Mouse (Mus musculus) embryonic facial prominence, embryonic 13.5 days (tissue): Measurements from ENCODE around the gene Slc16a13. TPM values are rescaled to one million over a fixed set of nuclear protein-coding genes. Genes with fewer than 3 reads are reported as not detected.

Experiments used
- ATAC-seq: fragments of 200-750 bp; cut with Nextera tagmentation; 2 replicates; pipeline ENCODE4 v1.8.0; 2017; ENCODE audit warnings: low read depth; ENCODE audit not compliant: insufficient number of reproducible peaks, insufficient read depth, low FRiP score, low TSS enrichment
- H3K27ac ChIP-seq: fragments of 300-500 bp; sonication (generic); 2 replicates; pipeline ENCODE4 v1.5.1; 2015; ENCODE audit warnings: moderate library complexity, mild to moderate bottlenecking, inconsistent platforms
- H3K27me3 ChIP-seq: fragments of 300-500 bp; sonication (generic); 2 replicates; pipeline ENCODE4 v1.6.1; 2015; ENCODE audit warnings: mild to moderate bottlenecking, inconsistent platforms
- H3K36me3 ChIP-seq: fragments of 300-500 bp; sonication (generic); 2 replicates; pipeline ENCODE4 v1.6.1; 2015; ENCODE audit warnings: mild to moderate bottlenecking, inconsistent platforms
- H3K4me1 ChIP-seq: fragments of 300-500 bp; sonication (generic); 2 replicates; pipeline ENCODE4 v1.6.1; 2015; ENCODE audit warnings: inconsistent platforms
- H3K4me2 ChIP-seq: fragments of 300-500 bp; sonication (generic); 2 replicates; pipeline ENCODE4 v1.6.1; 2015; ENCODE audit warnings: moderate library complexity, mild to moderate bottlenecking, inconsistent platforms
- H3K4me3 ChIP-seq: fragments of 300-500 bp; sonication (generic); 2 replicates; pipeline ENCODE4 v1.5.1; 2015; ENCODE audit warnings: mild to moderate bottlenecking, inconsistent platforms
- H3K9ac ChIP-seq: fragments of 300-500 bp; sonication (generic); 2 replicates; pipeline ENCODE4 v1.6.1; 2015; ENCODE audit warnings: mild to moderate bottlenecking, inconsistent platforms
- H3K9me3 ChIP-seq: fragments of 300-500 bp; sonication (generic); 2 replicates; pipeline ENCODE4 v1.6.1; 2016; ENCODE audit warnings: inconsistent platforms
- WGBS: fragments of 180-500 bp; shearing (Covaris S2); methylation state at CpG from one replicate; pipeline ENCODE4 v1.1.7; 2015; ENCODE audit warnings: mixed read lengths; 5-methylcytosine and 5-hydroxymethylcytosine counted together
- polyA plus RNA-seq: library from polyadenylated mRNA; unstranded; fragments of >200 nt; fragmentation: Nextera tagmentation; extraction: Ambion mirVana; gene quantifications from 2 replicates; pipeline ENCODE4 v1.2.1, GENCODE M21; 2015

Gene Slc16a13
- polyA plus RNA-seq, 1 experiment from 2014 or later, result 13.0 TPM

DNA sequence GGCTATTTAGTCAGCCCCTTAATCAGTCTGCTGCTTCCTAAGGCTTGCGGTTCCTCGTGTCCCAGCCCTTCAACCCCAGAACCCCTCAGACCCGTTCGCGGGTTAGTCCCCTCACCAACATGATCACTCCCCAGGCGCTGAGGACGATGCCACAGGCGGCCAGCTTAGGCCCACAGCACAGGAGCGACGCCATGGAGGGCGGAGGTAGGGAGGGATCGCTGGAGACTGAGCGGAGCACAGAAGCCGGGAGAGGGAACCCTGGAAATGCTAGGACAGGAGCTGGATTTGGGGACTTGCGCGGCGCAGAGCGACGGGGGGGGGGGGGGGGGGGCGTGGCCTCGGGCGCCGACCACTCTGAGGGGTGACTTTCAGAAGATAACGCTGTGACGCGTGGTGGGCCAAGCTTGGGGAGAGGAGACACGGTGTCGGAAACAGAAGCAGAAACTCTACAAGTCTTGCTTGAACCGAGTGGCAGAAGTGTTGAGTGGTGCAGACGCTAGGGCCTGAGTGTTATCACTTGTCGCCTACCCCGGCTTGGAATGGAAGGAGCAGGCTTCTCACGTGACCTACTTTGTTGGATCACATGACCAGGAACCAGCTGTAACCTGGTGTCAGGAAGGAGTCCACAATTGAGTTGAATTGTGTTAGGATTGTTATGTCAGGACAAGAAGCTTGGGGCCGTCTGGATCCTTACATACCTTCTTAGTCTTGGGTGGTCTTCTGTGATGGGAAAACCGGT lies 18.8 kb upstream of the Slc16a13 start, which contains the start of the genes Gm21988 and Rnasek:
Gene Gm21988 (minus strand): TSS at position 290 of the 739 bp plus-strand sequence.
Gene Rnasek (minus strand): TSS at position 302 of the 739 bp plus-strand sequence.
- ATAC-seq, result no peak
- H3K36me3 ChIP-seq, result peaks cover 14% of the 10 kb centered on the region
- peak within 1 kb of the TSS; percentile 93 for H3K27ac ChIP-seq
- peaks cover 37% of the 10 kb centered on the region for H3K4me1 ChIP-seq
- 0 out of 2 replicates have a peak, but pooled peaks cover 2% of the 10 kb centered on the region for H3K27me3 ChIP-seq
- H3K4me3 ChIP-seq, result peak within 1 kb of the TSS; percentile 81
- H3K4me2 ChIP-seq, result peak within 1 kb of the TSS; percentile 83
- peak within 1 kb of the TSS; percentile 87 for H3K9ac ChIP-seq
- WGBS, result 1% methylated on average over 33 of the region's 35 CpGs
- H3K9me3 ChIP-seq, result no peaks in the 10 kb centered on the region

DNA sequence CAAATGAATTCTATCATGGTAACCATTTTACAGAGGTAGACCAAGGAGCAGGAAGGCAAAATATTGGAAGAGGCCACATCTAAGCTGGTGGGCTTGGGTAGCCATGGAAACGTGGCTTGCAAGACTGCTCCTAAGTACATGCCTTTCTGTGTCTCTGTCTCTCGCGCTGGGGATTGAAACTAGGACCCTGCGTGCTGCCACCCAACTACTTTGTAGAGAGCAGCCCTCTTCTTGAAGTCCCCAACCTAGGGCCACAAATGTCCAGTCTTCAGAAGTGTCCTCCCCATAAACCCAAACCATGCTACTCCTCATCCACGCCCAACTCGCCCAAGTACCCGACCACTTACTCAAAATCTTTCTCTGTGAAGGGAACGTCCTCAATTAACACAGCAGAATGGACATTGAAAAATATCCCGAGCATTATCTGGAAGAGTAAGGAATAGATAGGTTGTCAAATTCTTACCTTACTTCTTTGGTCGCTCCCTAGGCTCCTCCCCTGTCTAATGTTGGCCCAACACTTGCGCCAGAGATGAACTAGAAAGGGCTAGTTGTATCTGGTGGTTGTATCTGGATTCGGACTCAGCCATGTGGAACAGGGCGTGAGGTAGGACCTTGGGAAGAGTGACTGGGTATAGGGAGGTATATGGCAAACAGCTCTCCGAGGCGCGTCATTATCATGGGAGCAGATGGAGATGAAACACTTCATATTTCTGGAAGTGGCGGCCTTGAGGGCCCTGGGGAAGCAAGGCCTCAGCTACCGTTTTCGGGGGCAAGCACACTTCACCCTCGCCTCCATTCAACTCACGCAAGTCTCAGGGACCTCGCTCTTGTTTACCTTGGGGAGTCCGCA lies 18.0 kb upstream of the Slc16a13 start:
- peak overlapping the region; percentile 93 for H3K27ac ChIP-seq
- WGBS, result 13% methylated on average over 23 of the region's 23 CpGs
- H3K4me1 ChIP-seq, result peaks cover 45% of the 10 kb centered on the region
- ATAC-seq, result no peak
- peaks cover 15% of the 10 kb centered on the region for H3K36me3 ChIP-seq
- peak overlapping the region; percentile 87 for H3K9ac ChIP-seq
- H3K4me3 ChIP-seq, result peak overlapping the region; percentile 81
- no peaks in the 10 kb centered on the region for H3K27me3 ChIP-seq
- H3K4me2 ChIP-seq, result peak overlapping the region; percentile 83
- no peaks in the 10 kb centered on the region for H3K9me3 ChIP-seq

DNA sequence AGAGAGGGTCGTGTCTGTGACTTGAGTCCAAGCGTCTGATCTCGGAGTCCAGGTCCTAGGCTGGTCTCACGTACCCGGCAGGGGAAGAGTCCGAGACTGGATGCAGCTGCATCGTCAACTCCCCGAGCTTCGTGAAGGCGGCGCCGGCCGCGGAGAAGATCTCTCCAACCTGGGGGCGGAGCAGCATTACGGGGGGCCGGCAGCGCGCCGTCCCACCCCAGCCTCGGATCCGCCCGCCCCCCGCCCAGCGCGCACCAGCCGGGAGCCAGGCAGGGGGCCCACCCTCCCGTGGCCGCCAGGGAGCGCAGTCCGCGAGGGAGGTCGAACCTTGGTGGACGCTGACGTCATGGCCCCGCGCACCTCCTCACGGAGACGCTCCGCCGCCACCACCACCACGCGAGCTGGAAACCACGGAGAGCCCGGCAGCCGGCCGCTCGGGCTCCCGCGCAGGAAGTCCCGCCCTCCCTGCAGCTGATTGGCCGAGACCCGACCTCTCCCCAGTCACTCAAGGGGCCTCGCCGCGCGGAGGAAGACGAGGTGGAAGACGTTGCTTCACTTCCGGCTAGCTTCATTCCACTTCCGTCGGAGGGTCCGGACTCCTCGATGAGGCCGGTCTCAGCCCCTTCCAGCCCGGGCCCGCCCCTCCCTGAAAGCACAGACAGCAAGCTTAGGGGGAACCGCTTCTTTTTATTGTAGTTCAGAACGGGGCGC lies 16.7 kb upstream of the Slc16a13 start, which contains the start of gene 0610010K14Rik:
Gene 0610010K14Rik (minus strand): TSS at position 458 of the 711 bp plus-strand sequence.
- peak; percentile 89 for ATAC-seq
- peak within 1 kb of the TSS; percentile 87 for H3K9ac ChIP-seq
- H3K9me3 ChIP-seq, result no peaks in the 10 kb centered on the region
- under 1% methylated on average over 69 of the region's 70 CpGs for WGBS
- peak within 1 kb of the TSS; percentile 93 for H3K27ac ChIP-seq
- peaks cover 15% of the 10 kb centered on the region for H3K36me3 ChIP-seq
- no peaks in the 10 kb centered on the region for H3K27me3 ChIP-seq
- peak within 1 kb of the TSS; percentile 81 for H3K4me3 ChIP-seq
- peak within 1 kb of the TSS; percentile 83 for H3K4me2 ChIP-seq
- peaks cover 56% of the 10 kb centered on the region for H3K4me1 ChIP-seq

DNA sequence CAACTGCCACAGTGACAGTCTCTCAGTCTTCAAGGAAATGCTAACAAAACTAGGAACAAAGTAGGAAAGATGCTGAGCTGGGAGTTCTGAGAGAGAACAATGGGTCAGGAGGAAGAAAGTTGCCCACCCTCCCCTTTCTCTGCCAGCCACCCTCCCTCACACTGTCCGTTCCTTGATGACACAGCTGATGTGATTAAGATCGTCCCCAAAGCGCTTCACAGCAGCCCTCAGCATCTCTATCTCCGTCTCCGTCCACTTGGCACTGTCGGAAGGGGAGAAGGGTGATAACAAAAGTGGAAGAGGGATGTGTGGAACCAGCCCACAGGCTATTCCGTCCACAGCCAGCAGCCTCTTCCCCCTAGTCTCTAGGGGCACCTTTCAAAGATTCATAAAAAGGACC lies 15.9 kb upstream of the Slc16a13 start:
- Histone ChIP-seq H3K9ac (peak overlapping the region; percentile 87), H3K9me3 (no peaks in the 10 kb centered on the region), H3K4me2 (peak overlapping the region; percentile 83), H3K27ac (peak overlapping the region; percentile 93), H3K4me1 (peaks cover 56% of the 10 kb centered on the region), H3K4me3 (peak overlapping the region; percentile 81), H3K36me3 (peaks cover 15% of the 10 kb centered on the region), H3K27me3 (no peaks in the 10 kb centered on the region)
- 36% methylated on average over 7 of the region's 7 CpGs for WGBS
- no peak for ATAC-seq

DNA sequence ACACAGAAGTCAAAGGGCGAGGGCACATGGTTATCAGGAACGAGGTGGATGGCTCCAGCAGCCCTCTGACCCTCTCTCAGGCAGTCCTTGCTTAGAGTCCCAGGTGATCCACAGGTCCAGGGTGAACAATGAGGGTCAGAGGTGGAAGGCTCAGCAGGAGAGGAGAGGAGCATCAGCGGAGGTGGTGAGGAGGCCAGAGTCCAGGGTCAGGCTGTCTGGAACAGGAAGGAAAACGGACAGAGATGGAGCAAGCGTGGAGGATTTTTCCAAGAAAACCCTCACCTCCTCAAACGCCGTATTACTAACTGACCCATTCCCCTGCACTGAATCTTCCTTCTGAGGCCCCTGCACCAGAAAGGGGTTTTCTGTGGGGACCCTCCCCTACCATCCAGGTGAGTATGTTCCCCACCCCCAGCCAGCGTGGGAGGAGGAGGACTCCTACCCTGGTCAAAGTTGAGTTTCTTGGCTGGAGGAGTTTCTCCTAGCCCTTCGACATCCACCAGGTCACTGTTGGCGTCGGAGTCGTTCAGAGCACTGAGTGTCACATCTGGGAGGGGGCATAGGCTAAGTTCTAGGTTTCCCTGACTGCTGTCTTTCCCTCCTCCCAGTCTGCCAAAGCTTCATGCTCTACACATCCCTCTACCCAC lies 14.5 kb upstream of the Slc16a13 start:
- 87% methylated on average over 12 of the region's 12 CpGs for WGBS
- H3K9ac ChIP-seq, result no peak overlapping the region
- peaks cover 56% of the 10 kb centered on the region for H3K4me1 ChIP-seq
- no peak for ATAC-seq
- H3K4me2 ChIP-seq, result no peak overlapping the region
- no peak overlapping the region for H3K4me3 ChIP-seq
- H3K9me3 ChIP-seq, result no peaks in the 10 kb centered on the region
- H3K36me3 ChIP-seq, result peaks cover 15% of the 10 kb centered on the region
- peaks cover 7% of the 10 kb centered on the region for H3K27me3 ChIP-seq
- no peak overlapping the region for H3K27ac ChIP-seq

DNA sequence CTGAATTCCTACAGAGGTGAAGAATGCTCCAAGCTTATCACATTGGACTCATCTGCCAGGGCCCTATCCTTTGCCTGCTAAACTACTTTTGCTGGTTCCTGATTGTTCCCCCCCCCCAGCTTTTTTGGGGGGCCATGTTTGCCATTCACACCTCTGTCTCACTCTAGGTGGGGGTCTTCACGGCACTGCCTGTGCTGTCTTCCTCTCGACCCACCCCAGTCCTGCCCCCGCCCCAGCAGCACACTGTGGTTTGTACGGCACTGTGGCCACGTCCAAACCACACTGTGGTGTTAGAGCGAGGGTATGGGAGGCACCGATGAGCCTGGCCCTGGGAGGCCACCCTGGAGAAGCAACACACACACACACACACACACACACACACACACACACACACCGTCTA lies 13.6 kb upstream of the Slc16a13 start:
- 79% methylated on average over 8 of the region's 8 CpGs for WGBS
- Histone ChIP-seq H3K36me3 (peaks cover 15% of the 10 kb centered on the region), H3K9me3 (no peaks in the 10 kb centered on the region), H3K4me1 (peaks cover 63% of the 10 kb centered on the region), H3K9ac (no peak overlapping the region), H3K4me3 (no peak overlapping the region), H3K27me3 (peaks cover 16% of the 10 kb centered on the region), H3K4me2 (no peak overlapping the region), H3K27ac (peak overlapping the region; percentile 57)
- ATAC-seq, result no peak

DNA sequence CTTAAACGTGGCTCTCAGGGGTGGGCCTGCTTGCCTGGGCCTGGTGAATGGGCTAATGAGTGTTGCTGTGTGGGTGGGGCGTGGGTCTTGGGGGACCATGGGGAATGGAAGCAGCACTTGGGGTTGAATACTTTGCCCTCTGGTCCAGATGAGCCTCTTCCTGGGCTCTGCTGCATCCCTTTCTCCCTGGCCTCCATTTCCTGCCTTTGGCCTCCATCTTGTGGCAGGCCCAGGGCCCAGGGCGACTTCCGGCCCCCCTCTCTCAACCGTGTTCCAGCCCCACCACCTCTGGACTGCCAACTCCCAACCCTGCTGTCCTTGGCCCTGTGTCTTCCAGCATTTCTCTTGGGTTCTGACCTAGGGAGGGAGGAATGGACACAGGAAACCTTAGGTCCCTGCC lies 13.2 kb upstream of the Slc16a13 start:
- no peak overlapping the region for H3K9ac ChIP-seq
- ATAC-seq, result no peak
- WGBS, result 51% methylated on average over 5 of the region's 5 CpGs
- H3K9me3 ChIP-seq, result no peaks in the 10 kb centered on the region
- H3K36me3 ChIP-seq, result peaks cover 15% of the 10 kb centered on the region
- peak overlapping the region; percentile 57 for H3K27ac ChIP-seq
- peaks cover 20% of the 10 kb centered on the region for H3K27me3 ChIP-seq
- H3K4me3 ChIP-seq, result no peak overlapping the region
- peak overlapping the region; percentile 66; the same call in 1 of the 2 replicates for H3K4me2 ChIP-seq
- H3K4me1 ChIP-seq, result peaks cover 67% of the 10 kb centered on the region

DNA sequence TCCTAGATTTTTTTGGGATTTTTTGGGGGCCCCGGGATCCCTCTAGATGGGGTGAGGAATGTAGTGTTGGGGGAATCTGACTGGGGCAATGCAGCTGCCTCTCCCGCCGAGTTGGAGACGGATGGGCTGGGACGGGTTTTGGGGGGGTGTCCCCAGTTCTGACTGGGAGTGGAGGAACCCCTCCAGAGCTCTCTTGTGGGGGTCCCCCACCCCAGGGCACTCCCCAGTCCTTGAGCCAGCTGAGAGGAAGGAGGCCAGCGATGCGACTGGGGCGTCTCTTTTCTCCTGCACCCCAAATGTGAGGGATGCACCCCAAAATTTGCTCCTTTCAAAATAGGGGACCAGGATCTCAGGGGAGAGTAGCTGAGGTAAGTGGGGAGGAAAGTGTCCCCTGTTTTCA lies 12.2 kb upstream of the Slc16a13 start:
- H3K4me3 ChIP-seq, result peak overlapping the region; percentile 47
- H3K9me3 ChIP-seq, result no peaks in the 10 kb centered on the region
- peak overlapping the region; percentile 39; the same call in 1 of the 2 replicates for H3K27ac ChIP-seq
- H3K4me2 ChIP-seq, result peak overlapping the region; percentile 66
- H3K9ac ChIP-seq, result peak overlapping the region; percentile 76
- peaks cover 30% of the 10 kb centered on the region for H3K27me3 ChIP-seq
- H3K4me1 ChIP-seq, result peaks cover 62% of the 10 kb centered on the region
- no peak for ATAC-seq
- peaks cover 15% of the 10 kb centered on the region for H3K36me3 ChIP-seq
- 37% methylated on average over 8 of the region's 8 CpGs for WGBS

DNA sequence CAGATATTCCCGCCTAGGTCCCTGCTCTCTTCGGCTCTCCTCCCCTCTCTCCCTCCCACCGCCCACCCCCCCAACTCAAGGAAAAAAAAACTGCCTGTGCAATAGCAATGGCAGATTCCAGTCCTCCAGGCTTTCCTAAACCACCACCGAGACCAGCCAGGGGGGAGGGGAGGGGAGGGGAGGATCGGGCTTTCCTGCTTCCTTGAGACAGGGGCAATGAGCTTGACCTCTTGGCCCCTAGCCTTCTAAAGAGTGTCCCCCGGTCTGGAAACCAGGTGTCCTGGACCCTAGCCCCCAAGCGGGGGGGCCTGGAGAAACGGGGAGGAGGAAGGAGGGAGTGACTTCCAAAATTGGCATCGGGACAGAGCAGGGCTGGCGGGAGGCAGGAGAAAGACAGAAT lies 11.7 kb upstream of the Slc16a13 start:
- H3K9me3 ChIP-seq, result no peaks in the 10 kb centered on the region
- H3K4me2 ChIP-seq, result peak overlapping the region; percentile 66
- peaks cover 62% of the 10 kb centered on the region for H3K4me1 ChIP-seq
- H3K4me3 ChIP-seq, result peak overlapping the region; percentile 47
- H3K27me3 ChIP-seq, result peaks cover 35% of the 10 kb centered on the region
- peak overlapping the region; percentile 39; the same call in 1 of the 2 replicates for H3K27ac ChIP-seq
- H3K9ac ChIP-seq, result peak overlapping the region; percentile 76
- ATAC-seq, result no peak
- peaks cover 15% of the 10 kb centered on the region for H3K36me3 ChIP-seq
- 5% methylated on average over 8 of the region's 10 CpGs for WGBS

DNA sequence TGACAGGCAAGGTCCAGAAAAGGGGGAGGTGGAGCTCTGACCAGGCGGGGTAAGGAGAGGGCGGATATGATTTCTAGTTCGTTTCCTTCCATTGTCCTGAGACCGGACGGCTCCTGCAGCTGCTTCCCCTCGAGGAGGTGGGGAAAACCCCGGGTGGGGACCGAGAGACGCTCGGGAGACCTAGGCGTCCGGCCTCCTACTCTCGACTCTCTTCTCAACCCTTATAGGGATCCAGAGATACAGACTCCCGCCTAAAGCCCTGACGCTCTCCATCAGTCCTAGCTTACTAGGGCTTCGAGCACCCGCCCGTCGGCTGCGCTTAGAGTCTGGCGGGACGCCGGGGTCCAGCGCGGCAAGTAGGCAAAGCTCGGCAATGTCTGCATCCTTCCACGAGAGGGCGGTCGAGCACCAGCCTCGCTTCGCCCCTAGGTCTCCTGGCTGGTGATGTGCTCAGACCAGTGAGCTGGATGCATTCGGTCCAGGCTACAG lies 9.4 kb upstream of the Slc16a13 start:
- Histone ChIP-seq H3K4me2 (peak overlapping the region; percentile 54), H3K36me3 (peaks cover 7% of the 10 kb centered on the region), H3K4me3 (peak overlapping the region; percentile 37), H3K4me1 (peaks cover 57% of the 10 kb centered on the region), H3K9me3 (no peaks in the 10 kb centered on the region), H3K27ac (peak overlapping the region; percentile 45; the same call in 1 of the 2 replicates), H3K9ac (peak overlapping the region; percentile 40; the same call in 1 of the 2 replicates), H3K27me3 (peaks cover 58% of the 10 kb centered on the region)
- no peak for ATAC-seq
- WGBS, result under 1% methylated on average over 32 of the region's 32 CpGs
